In genomic region chr5:71657482-71658114, GRCm38 (mm10) we compare ENCODE assay signal across 9 mouse cellular contexts. TPM values are rescaled to one million over a fixed set of nuclear protein-coding genes. Genes with fewer than 3 reads are reported as not detected.
A peak's percentile ranks its signal among the peaks of the same experiment; 100 is the strongest.
DNase-seq lines count a peak whose midpoint lies in the region; ATAC-seq lines count a peak whose summit lies in the region.
"Had no signal": no experiment of that assay in that cellular context is flagged by ENCODE, and none has a peak within 500 bp of the region (broad histone marks: within the 10 kb centered on the region; RNA-seq: fewer than 3 reads in every experiment).

Gene Gabrb1 (plus strand): TSS chr5:71658113.

- no peak for DNase-seq in heart, adult 18-20 months
- peak; percentile 17 for DNase-seq in embryo, embryonic 11.5 days (ENCODE audit: low read depth, low spot score)
- peak; percentile 17 to 20 for DNase-seq in heart, postnatal 14 days
- DNase-seq in layer of hippocampus, postnatal 14 days (ENCODE audit: low spot score in 2 of 2), result peak; percentile 20 to 42
- peak; percentile 1 for DNase-seq in lung, postnatal 14 days
- DNase-seq in right cerebral cortex, adult 18-20 months, result peak; percentile 76
- DNase-seq in spleen, adult 12 weeks (ENCODE audit: low spot score), result no peak

- peak within 1 kb of the TSS; percentile 65 for H3K9ac ChIP-seq in heart, embryonic 12.5 days

- no peak within 1 kb of the TSS for H3K27ac ChIP-seq in heart, embryonic 12.5 days (ENCODE audit: poor library complexity, severe bottlenecking)

- intact Hi-C loops in heart, postnatal 14 days (cut with DNase I), result no loop called here

- under 1% methylated on average over 49 of the region's 49 CpGs for WGBS in heart, embryonic 12.5 days

- peak; percentile 81 for ATAC-seq in heart, embryonic 12.5 days (ENCODE audit: insufficient number of reproducible peaks, low FRiP score)

- peaks cover 12% of the 10 kb centered on the region for H3K4me1 ChIP-seq in heart, embryonic 12.5 days (replicated peaks)

- H3K9me3 ChIP-seq in heart, embryonic 12.5 days (replicated peaks), result no peaks in the 10 kb centered on the region

- H3K27me3 ChIP-seq in heart, embryonic 12.5 days (replicated peaks), result peaks cover 18% of the 10 kb centered on the region; the same call in 1 of the 2 replicates

- no peaks in the 10 kb centered on the region for H3K36me3 ChIP-seq in heart, embryonic 12.5 days
- H3K36me3 ChIP-seq: G1E had no signal

- peak within 1 kb of the TSS; percentile 74 for H3K4me3 ChIP-seq in heart, embryonic 12.5 days

- H3K4me2 ChIP-seq in heart, embryonic 12.5 days, result peak within 1 kb of the TSS; percentile 99

RNA-seq across cellular contexts. Expression of gene Gabrb1, which starts in this region (rescaled TPM):
- polyA plus RNA-seq in heart, embryonic 12.5 days (2016; fragmentation: Nextera tagmentation; extraction: Ambion mirVana), result 1.0 and 1.4 TPM in 2 replicates
- under 1 TPM in 1 of 2 experiments, not detected in 1; 0.12 TPM for total RNA-seq in heart, adult 18-20 months (2021)
- under 1 TPM; 0.02 to 0.05 TPM for total RNA-seq in heart, postnatal 14 days (2021)
- total RNA-seq in layer of hippocampus, postnatal 14 days (2021), result 100 to 1,000 TPM; 119 to 126 TPM
- polyA plus RNA-seq: G1E had no signal

Comparison
In these comparisons a context has a peak if more than half of its experiments do, and no peak if none do; other contexts are left out.
1. RNA of gene Gabrb1 (total RNA-seq): 119 to 126 TPM in layer of hippocampus, postnatal 14 days; 0.12 TPM in heart, adult 18-20 months and 0.02 to 0.05 TPM in heart, postnatal 14 days; every median in the first group is over 100 times any median in the second.
2. Peak in DNase-seq in heart, postnatal 14 days; RNA of the gene not detected or under 1 TPM.
3. DNase-seq: peak in embryo, embryonic 11.5 days (single experiment), layer of hippocampus, postnatal 14 days (2 of 2), lung, postnatal 14 days (single experiment) and right cerebral cortex, adult 18-20 months (single experiment); none in heart, adult 18-20 months (0 of 2) and spleen, adult 12 weeks (single experiment).